Mouse (Mus musculus) MEL (cell line): ENCODE results near the gene Cpeb4. TPM values are rescaled to one million over a fixed set of nuclear protein-coding genes. Genes with fewer than 3 reads are reported as not detected.

ENCODE experiments used
- DNase-seq: peaks from one replicate; pipeline ENCODE4 v3.0.0; 2011; ENCODE audit warnings: low read depth, low spot score
- H3K27ac ChIP-seq: 2 replicates; pipeline ENCODE4 v1.5.1; 2012; ENCODE audit warnings: low read depth, mild to moderate bottlenecking, control low read depth, low read length, moderate library complexity; ENCODE audit not compliant: control insufficient read depth
- H3K27me3 ChIP-seq, 2 experiments: fragments of 150-350 bp in 1 of 2; sonication (generic) in 1 of 2; 2 replicates each; pipeline ENCODE4 v1.6.1; 2012; ENCODE audit warnings: low read length in 2 of 2, mild to moderate bottlenecking in 2 of 2, improper control_type of control experiment in 1 of 2, moderate library complexity in 1 of 2; ENCODE audit not compliant: insufficient read depth in 2 of 2, control insufficient read depth in 1 of 2
- H3K36me3 ChIP-seq, 2 experiments: 2 replicates each; pipeline ENCODE4 v1.6.1; 2012 to 2014; ENCODE audit warnings: low read length in 2 of 2, improper control_type of control experiment in 1 of 2, inconsistent platforms in 1 of 2, mild to moderate bottlenecking in 1 of 2; ENCODE audit not compliant: insufficient read depth in 2 of 2, control insufficient read depth in 1 of 2
- H3K4me1 ChIP-seq, 2 experiments: fragments of 150-350 bp in 1 of 2; sonication (generic) in 1 of 2; 2 replicates each; pipeline ENCODE4 v1.6.1; 2012; ENCODE audit warnings: low read length in 2 of 2, improper control_type of control experiment in 1 of 2, mild to moderate bottlenecking in 1 of 2; ENCODE audit not compliant: insufficient read depth in 2 of 2, control insufficient read depth in 1 of 2
- H3K4me3 ChIP-seq, 2 experiments: fragments of 150-350 bp in 1 of 2; sonication (generic) in 1 of 2; 2 replicates each; pipeline ENCODE4 v1.5.1; 2012; ENCODE audit warnings: low read depth in 2 of 2, low read length in 2 of 2, mild to moderate bottlenecking in 2 of 2, moderate library complexity in 2 of 2, control low read depth in 1 of 2, improper control_type of control experiment in 1 of 2; ENCODE audit not compliant: control insufficient read depth in 1 of 2, insufficient read depth in 1 of 2
- H3K79me2 ChIP-seq: 2 replicates; pipeline ENCODE4 v1.6.1; 2012; ENCODE audit warnings: mild to moderate bottlenecking, low read length, moderate library complexity; ENCODE audit not compliant: control insufficient read depth, poor library complexity, insufficient read depth
- H3K9ac ChIP-seq: 2 replicates; pipeline ENCODE4 v1.6.1; 2012; ENCODE audit warnings: low read depth, mild to moderate bottlenecking, control low read depth, low read length, moderate library complexity; ENCODE audit not compliant: control insufficient read depth, poor library complexity, severe bottlenecking
- H3K9me3 ChIP-seq: fragments of 150-350 bp; sonication (generic); replicated peaks from 2 replicates; pipeline ENCODE4 v1.6.1; 2012; ENCODE audit warnings: mild to moderate bottlenecking, low read length, improper control_type of control experiment, moderate library complexity; ENCODE audit not compliant: insufficient read depth
- CHD2 ChIP-seq: IDR thresholded peaks from 2 replicates; pipeline ENCODE4 v1.6.1; 2011; ENCODE audit warnings: low read length, improper control_type of control experiment
- CTCF ChIP-seq, 3 experiments: IDR thresholded peaks in 2 of 3; conservative IDR thresholded peaks in 1 of 3; 2 replicates each; pipeline ENCODE4 v1.5.1; 2011 to 2012; ENCODE audit warnings: low read length in 3 of 3, low read depth in 2 of 3, mild to moderate bottlenecking in 2 of 3, improper control_type of control experiment in 1 of 3, inconsistent platforms in 1 of 3, mixed read lengths in 1 of 3, moderate library complexity in 1 of 3; ENCODE audit not compliant: control insufficient read depth in 1 of 3, insufficient read depth in 1 of 3, poor library complexity in 1 of 3, severe bottlenecking in 1 of 3
- ELF1 ChIP-seq: IDR thresholded peaks from 2 replicates; pipeline ENCODE4 v1.6.1; 2014; ENCODE audit warnings: low read depth, mild to moderate bottlenecking, inconsistent platforms, low read length, improper control_type of control experiment, moderate library complexity
- EP300 ChIP-seq, 2 experiments: IDR thresholded peaks; 2 replicates each; pipeline ENCODE4 v1.6.1; 2011; ENCODE audit warnings: improper control_type of control experiment in 2 of 2, low read length in 2 of 2, low read depth in 1 of 2, mild to moderate bottlenecking in 1 of 2
- ETS1 ChIP-seq: IDR thresholded peaks from 2 replicates; pipeline ENCODE4 v1.6.1; 2012; ENCODE audit warnings: low read depth, mild to moderate bottlenecking, inconsistent platforms, low read length, improper control_type of control experiment, moderate library complexity
- GABPA ChIP-seq: IDR thresholded peaks from 2 replicates; pipeline ENCODE4 v1.6.1; 2012; ENCODE audit warnings: low read depth, mild to moderate bottlenecking, inconsistent platforms, low read length, improper control_type of control experiment, moderate library complexity
- HCFC1 ChIP-seq: IDR thresholded peaks from 2 replicates; pipeline ENCODE4 v1.6.1; 2012; ENCODE audit warnings: low read depth, mild to moderate bottlenecking, inconsistent platforms, low read length, improper control_type of control experiment, moderate library complexity
- MXI1 ChIP-seq: IDR thresholded peaks from 2 replicates; pipeline ENCODE4 v1.6.1; 2011; ENCODE audit warnings: mild to moderate bottlenecking, low read depth, low read length, improper control_type of control experiment
- MYB ChIP-seq: IDR thresholded peaks from 2 replicates; pipeline ENCODE4 v1.6.1; 2011; ENCODE audit warnings: mild to moderate bottlenecking, low read depth, low read length, improper control_type of control experiment
- POLR2A ChIP-seq, 2 experiments: IDR thresholded peaks; 2 replicates each; pipeline ENCODE4 v1.6.1; 2011 to 2012; ENCODE audit warnings: low read length in 2 of 2, mild to moderate bottlenecking in 2 of 2, control low read depth in 1 of 2, improper control_type of control experiment in 1 of 2, low read depth in 1 of 2, moderate library complexity in 1 of 2; ENCODE audit not compliant: control insufficient read depth in 1 of 2, insufficient read depth in 1 of 2, poor library complexity in 1 of 2
- POLR2AphosphoS2 ChIP-seq: IDR thresholded peaks from 2 replicates; pipeline ENCODE4 v1.6.1; 2011; ENCODE audit warnings: low read length, improper control_type of control experiment
- RAD21 ChIP-seq: IDR thresholded peaks from 2 replicates; pipeline ENCODE4 v1.6.1; 2011; ENCODE audit warnings: mild to moderate bottlenecking, low read depth, low read length, improper control_type of control experiment
- RCOR1 ChIP-seq: IDR thresholded peaks from 2 replicates; pipeline ENCODE4 v1.6.1; 2012; ENCODE audit warnings: low read depth, mild to moderate bottlenecking, inconsistent platforms, low read length, improper control_type of control experiment
- SIN3A ChIP-seq: IDR thresholded peaks from 2 replicates; pipeline ENCODE4 v1.6.1; 2012; ENCODE audit warnings: low read length, improper control_type of control experiment, inconsistent platforms
- SMC3 ChIP-seq: IDR thresholded peaks from 2 replicates; pipeline ENCODE4 v1.6.1; 2011; ENCODE audit warnings: low read depth, low read length, improper control_type of control experiment
- TAL1 ChIP-seq: IDR thresholded peaks from 2 replicates; pipeline ENCODE4 v1.6.1; 2012; ENCODE audit warnings: mild to moderate bottlenecking, inconsistent platforms, low read length, moderate library complexity, mixed read lengths
- TBP ChIP-seq: IDR thresholded peaks from 2 replicates; pipeline ENCODE4 v1.8.0; 2011; ENCODE audit warnings: low read depth, low read length, improper control_type of control experiment
- UBTF ChIP-seq: IDR thresholded peaks from 2 replicates; pipeline ENCODE4 v1.6.1; 2012; ENCODE audit warnings: low read depth, mild to moderate bottlenecking, inconsistent platforms, low read length, improper control_type of control experiment, moderate library complexity, borderline replicate concordance; ENCODE audit not compliant: insufficient read depth
- USF1 ChIP-seq: IDR thresholded peaks from 2 replicates; pipeline ENCODE4 v1.6.1; 2014; ENCODE audit warnings: low read depth, mild to moderate bottlenecking, inconsistent platforms, low read length, improper control_type of control experiment, moderate library complexity
- ZNF384 ChIP-seq: IDR thresholded peaks from 2 replicates; pipeline ENCODE4 v1.6.1; 2012; ENCODE audit warnings: low read depth, mild to moderate bottlenecking, inconsistent platforms, low read length, improper control_type of control experiment
- polyA plus RNA-seq, 2 experiments: library from polyadenylated mRNA; stranded (reverse) in 1 of 2; unstranded in 1 of 2; fragments of >175 nt in 1 of 2; fragments of >200 nt in 1 of 2; gene quantifications; 2 replicates each; pipeline versions ENCODE4 v1.2.1 to v1.2.4; 2012; ENCODE audit warnings: low replicate concordance in 2 of 2, low read depth in 1 of 2; ENCODE audit not compliant: insufficient read length in 2 of 2, insufficient read depth in 1 of 2, missing spikeins in 1 of 2
- total RNA-seq: library from RNA; depleted of rRNA; stranded (reverse); fragments of 300-350 nt; gene quantifications from 2 replicates; pipeline ENCODE4 v1.2.3, GENCODE M21; 2012

The Cpeb4 gene
- total and polyA plus RNA-seq, 3 experiments = 3.8 to 4.9 TPM; not detected in 1

DNA sequence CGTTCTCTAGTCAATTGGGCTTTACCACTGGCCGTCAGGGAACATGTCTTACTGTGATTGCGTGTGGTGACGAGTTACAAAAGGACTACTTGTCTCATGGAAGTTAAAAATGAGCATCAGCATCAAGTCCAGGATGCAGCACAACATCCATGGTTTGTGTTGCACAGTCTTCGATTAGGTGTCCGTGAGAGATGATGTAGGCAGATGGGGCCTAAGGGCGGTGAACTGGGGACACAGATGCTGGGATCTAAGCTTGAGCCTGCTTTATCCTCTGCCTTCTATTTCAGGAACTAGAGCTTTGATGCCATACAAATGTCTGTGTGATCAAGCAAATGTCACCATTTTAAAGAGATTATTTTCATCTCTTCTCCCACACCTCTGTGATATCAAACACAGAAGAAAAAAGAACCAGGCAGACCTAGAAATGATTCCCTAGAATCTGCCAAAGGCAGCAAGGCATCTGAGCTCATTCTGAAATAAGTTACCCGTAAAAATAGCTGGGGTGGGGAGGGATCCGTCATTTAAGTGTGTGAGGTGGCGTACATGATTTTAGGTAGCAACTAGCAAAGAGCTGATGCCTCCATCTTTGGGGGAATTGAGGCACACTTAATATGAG, 65.0 kb downstream of the Cpeb4 start:
- no peak overlapping the region for H3K9ac ChIP-seq
- no peaks in the 10 kb centered on the region for H3K79me2 ChIP-seq
- H3K4me1 ChIP-seq = no peaks in the 10 kb centered on the region
- H3K36me3 ChIP-seq = no peaks in the 10 kb centered on the region; a peak in 2 of 4 replicates
- no peaks in the 10 kb centered on the region for H3K27me3 ChIP-seq
- TF ChIP-seq EP300 (IDR thresholded peaks at IDR 0.05; ENCODE audit: low read depth in 1 of 2, low read length in 2 of 2) (no peak), POLR2AphosphoS2 (no peak), MYB (no peak), HCFC1 (no peak), CTCF (IDR thresholded peaks at IDR 0.05 in 2 of 3, conservative IDR thresholded peaks at IDR 0.05 in 1 of 3; ENCODE audit: control insufficient read depth in 1 of 3, insufficient read depth in 1 of 3, low read depth in 2 of 3, low read length in 3 of 3, poor library complexity in 1 of 3, severe bottlenecking in 1 of 3) (no peak), SMC3 (no peak), GABPA (no peak), ZNF384 (no peak), RCOR1 (no peak), ETS1 (no peak), USF1 (no peak), POLR2A (IDR thresholded peaks at IDR 0.05; ENCODE audit: control insufficient read depth in 1 of 2, insufficient read depth in 1 of 2, low read depth in 1 of 2, low read length in 2 of 2, poor library complexity in 1 of 2) (no peak), UBTF (no peak), RAD21 (no peak), TBP (no peak), TAL1 (no peak)
- no peak overlapping the region for H3K4me3 ChIP-seq
- H3K9me3 ChIP-seq = no peaks in the 10 kb centered on the region
- H3K27ac ChIP-seq = no peak overlapping the region
- no peak for DNase-seq

DNA sequence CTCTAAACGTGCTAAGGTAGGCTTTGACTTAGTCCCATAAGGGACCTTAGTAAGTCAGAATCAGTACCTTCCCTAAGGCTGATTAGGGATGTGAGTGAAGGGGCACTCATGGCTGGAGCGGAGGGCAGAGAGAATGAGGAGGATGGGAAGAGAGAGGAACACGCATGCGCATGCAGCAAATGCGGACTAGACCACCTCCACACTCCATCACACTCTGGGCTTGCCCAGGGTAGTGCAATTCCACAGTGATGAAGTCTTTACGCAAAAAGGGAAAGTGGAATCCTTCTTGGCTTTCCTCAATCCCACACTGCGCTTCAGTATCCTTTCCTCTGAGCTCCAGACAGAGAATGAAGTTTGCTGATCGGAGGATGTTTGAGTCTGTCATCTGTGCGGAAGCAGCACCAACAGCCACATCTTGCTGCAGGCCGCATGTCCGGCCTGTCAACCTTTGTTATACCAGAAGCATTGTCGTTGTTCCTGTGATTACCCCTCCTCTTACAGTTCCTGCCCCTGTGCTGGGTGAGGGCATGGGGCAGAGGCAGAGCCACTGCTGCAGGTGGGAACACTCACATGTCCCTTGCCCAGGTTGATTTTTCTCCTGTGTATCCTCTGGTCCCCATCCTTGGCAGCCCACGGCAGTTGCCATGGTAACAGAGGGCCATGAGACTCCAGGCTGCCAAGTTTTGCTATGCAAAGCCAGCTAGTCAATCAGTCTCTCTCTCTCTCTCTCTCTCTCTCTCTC, 69.1 kb downstream of the Cpeb4 start:
- no peaks in the 10 kb centered on the region for H3K79me2 ChIP-seq
- no peak overlapping the region for H3K4me3 ChIP-seq
- no peaks in the 10 kb centered on the region for H3K36me3 ChIP-seq
- no peak for DNase-seq
- no peak overlapping the region for H3K9ac ChIP-seq
- no peaks in the 10 kb centered on the region for H3K9me3 ChIP-seq
- no peaks in the 10 kb centered on the region for H3K4me1 ChIP-seq
- TF ChIP-seq SIN3A = no peak
- TF ChIP-seq MXI1 = no peak
- no peak for TF ChIP-seq TBP
- TF ChIP-seq ELF1 = no peak
- no peak for TF ChIP-seq CHD2
- no peak overlapping the region for H3K27ac ChIP-seq
- H3K27me3 ChIP-seq = peaks cover 1 to 3% of the 10 kb centered on the region in 2 experiments; a peak in 2 of 4 replicates
